Comparison of ENCODE assay signal across 23 mouse cellular contexts in the genomic region with DNA sequence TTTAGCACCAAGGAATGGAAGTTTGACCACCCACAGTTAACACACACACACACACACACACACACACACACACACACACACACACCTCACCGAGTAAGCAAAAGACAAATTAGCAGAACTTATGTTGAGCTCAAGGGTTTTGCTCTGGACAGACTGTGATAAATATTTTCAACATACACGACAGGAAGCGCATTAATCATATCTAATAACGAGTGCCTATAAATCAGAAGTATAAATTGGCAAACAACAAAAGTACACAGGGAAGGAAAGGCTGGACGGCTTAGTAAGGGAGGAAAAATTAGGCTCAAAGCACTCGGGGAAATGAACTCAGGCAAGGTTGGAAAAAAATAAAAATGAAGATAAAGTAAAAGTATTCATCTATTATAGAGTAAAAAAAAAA.
"Had no signal": no experiment of that assay in that cellular context is flagged by ENCODE, and none has a peak within 500 bp of the region (broad histone marks: within the 10 kb centered on the region; RNA-seq: fewer than 3 reads in every experiment).

No protein-coding gene starts in this region.

- DNase-seq: gastrocnemius, postnatal 14 days; gastrocnemius, postnatal 36 days; heart, adult 11 months; heart, adult 2 months; heart, postnatal 14 days; heart, postnatal 36 days; kidney, adult 11 months; kidney, adult 9 months; kidney, postnatal 25 days; layer of hippocampus, adult 9-11 months; layer of hippocampus, postnatal 36 days; left cerebral cortex, postnatal 4 days had no signal

- H3K27me3 ChIP-seq: heart, embryonic 13.5 days; heart, embryonic 15.5 days; hindbrain, embryonic 13.5 days; hindbrain, embryonic 15.5 days; kidney, embryonic 15.5 days; limb, embryonic 13.5 days; limb, embryonic 15.5 days; liver, embryonic 12.5 days had no signal

- H3K4me2 ChIP-seq: heart, embryonic 11.5 days; heart, embryonic 13.5 days; heart, embryonic 15.5 days; hindbrain, embryonic 13.5 days; hindbrain, embryonic 15.5 days; kidney, embryonic 15.5 days; limb, embryonic 13.5 days; limb, embryonic 15.5 days had no signal

- H3K9ac ChIP-seq: heart, embryonic 13.5 days; heart, embryonic 15.5 days; hindbrain, embryonic 13.5 days; hindbrain, embryonic 15.5 days; kidney, embryonic 15.5 days; limb, embryonic 13.5 days; limb, embryonic 15.5 days; liver, embryonic 12.5 days; liver, embryonic 14.5 days had no signal

- H3K9me3 ChIP-seq: heart, embryonic 13.5 days; heart, embryonic 15.5 days; hindbrain, embryonic 13.5 days; hindbrain, embryonic 15.5 days; kidney, embryonic 15.5 days; limb, embryonic 13.5 days; limb, embryonic 15.5 days; liver, embryonic 12.5 days had no signal

- H3K4me3 ChIP-seq: heart, adult 2 months; heart, embryonic 13.5 days; heart, embryonic 15.5 days; hindbrain, embryonic 13.5 days; hindbrain, embryonic 15.5 days; kidney, embryonic 15.5 days; limb, embryonic 13.5 days; limb, embryonic 15.5 days had no signal

- H3K4me1 ChIP-seq: heart, embryonic 13.5 days; heart, embryonic 15.5 days; hindbrain, embryonic 13.5 days; hindbrain, embryonic 15.5 days; limb, embryonic 15.5 days had no signal

- H3K27ac ChIP-seq: heart, adult 2 months; heart, embryonic 13.5 days; heart, embryonic 15.5 days; hindbrain, embryonic 13.5 days; hindbrain, embryonic 15.5 days; hindbrain, postnatal 0 days; kidney, embryonic 15.5 days; limb, embryonic 13.5 days; limb, embryonic 15.5 days; liver, embryonic 14.5 days had no signal

- H3K36me3 ChIP-seq: heart, embryonic 13.5 days; heart, embryonic 15.5 days; hindbrain, embryonic 13.5 days; hindbrain, embryonic 15.5 days; kidney, embryonic 15.5 days; limb, embryonic 13.5 days; limb, embryonic 15.5 days; liver, embryonic 12.5 days had no signal

- ATAC-seq: hindbrain, postnatal 0 days had no signal
